Mouse (Mus musculus): Measurements from ENCODE around the gene Mettl3.

Gene Mettl3

DNA sequence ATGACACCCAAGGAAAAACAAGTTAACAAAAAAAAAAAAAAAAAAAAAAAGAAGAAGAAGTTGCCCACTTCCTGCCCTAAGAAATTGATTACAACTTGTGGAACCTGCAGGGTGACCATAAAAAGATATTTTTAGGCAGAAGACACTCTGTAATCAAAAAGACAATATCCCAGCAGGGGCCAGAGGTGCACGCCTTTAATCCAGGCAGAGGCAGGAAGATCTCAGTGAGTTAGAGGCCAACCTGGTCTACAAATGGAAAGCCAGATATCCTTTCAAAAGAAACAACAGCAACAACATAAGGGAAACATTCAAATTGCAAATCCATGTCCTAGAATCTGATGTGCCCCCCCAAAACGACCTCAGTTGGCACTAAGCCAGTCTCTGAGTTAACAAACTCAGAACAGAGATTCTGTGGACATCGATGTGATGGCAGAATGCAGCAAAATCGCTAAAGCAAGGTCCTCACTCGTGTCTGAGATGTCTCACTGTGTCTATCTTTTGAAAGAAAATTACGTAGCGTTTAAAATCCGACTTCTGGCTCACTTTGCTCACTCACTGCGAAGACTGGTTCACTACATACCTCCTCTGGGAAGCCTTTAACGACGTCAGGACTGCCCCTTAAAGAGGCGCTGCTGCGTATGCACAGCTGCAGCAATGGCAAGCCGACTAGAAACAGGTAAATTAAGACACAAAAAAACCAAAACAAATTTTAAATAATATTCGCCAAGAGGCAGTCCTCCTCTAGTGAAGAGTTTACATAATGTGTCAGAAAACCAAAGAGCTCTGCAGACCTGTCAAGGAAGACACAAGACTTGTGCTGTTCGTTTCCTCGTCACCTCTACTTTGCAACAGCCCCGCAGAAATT lies 48.4 kb downstream of the Mettl3 start:
- POLR2A ChIA-PET = interaction anchor here (0.5 to 5.2 kb wide), 51 partner anchors 9 to 370 kb away, joined by 3 to 92 read pairs (median 7); partner anchors contain the start of genes Rab2b (in 3 of the 4), Supt16 (in 3 of the 4), Tox4 (in 3 of the 4) and Hnrnpc (in 2 of the 4)

DNA sequence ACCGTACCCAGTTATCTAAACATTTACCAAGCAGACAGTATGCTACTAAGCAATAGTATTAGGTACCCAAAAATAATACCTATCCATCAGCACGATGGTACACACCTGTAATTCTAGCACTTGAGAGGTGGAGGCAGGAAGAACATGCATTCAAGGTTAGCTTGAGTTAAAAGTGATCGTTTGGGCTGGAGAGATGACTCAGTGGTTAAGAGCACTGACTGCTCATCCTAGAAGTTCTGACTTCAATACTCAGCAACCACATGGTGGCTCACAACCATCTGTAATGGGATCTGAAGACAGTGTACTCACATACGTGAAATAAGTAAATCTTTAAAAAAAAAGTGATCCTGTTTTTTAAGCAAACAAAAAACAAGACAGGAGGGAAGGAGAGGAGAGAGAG lies 58.8 kb downstream of the Mettl3 start:
- ChIA-PET CTCF (interaction anchor here in 1 of 4 experiments (1.5 kb wide), 1 partner anchor 11 kb away, joined by 5 read pairs; the partner anchor contains the start of gene Chd8), POLR2A (interaction anchor here in 2 of 4 experiments (0.9 to 1.7 kb wide), 5 partner anchors 9 to 19 kb away, joined by 3 to 9 read pairs (median 4); partner anchors contain the start of gene Chd8 (in 1 of the 2))

More for the DNA sequence above, 48.4 kb downstream of the Mettl3 start:
- CTCF ChIA-PET = interaction anchor here (0.6 to 2.5 kb wide), 14 partner anchors 10 to 153 kb away, joined by 3 to 23 read pairs (median 5); partner anchors contain the start of genes Rab2b (in 3 of the 4), Tox4 (in 3 of the 4) and Hnrnpc (in 1 of the 4)

Data from embryonic stem cell, embryonic (primary cell).